ENCODE assay signal across 25 mouse cellular contexts in the genomic region with DNA sequence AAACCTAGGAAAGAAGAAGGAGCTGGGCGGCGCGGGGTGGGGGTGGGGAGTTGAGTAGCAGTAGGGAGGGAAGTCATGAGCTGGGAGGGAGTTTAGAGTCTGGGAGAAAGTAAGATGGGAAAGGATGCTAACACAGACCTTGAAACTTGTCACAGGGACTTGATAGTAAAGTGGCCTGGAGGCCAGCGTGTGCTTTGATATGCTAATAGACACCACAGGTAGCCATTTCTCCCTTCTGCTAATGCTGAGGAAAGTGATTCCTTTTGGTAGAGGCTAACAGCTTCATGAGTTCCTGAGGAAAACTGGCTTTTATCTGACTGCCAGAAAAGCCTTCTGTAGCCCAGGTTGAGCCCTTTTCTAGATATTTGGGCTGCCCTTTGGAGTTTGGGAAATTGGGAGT.
"Had no signal": no experiment of that assay in that cellular context is flagged by ENCODE, and none has a peak within 500 bp of the region (broad histone marks: within the 10 kb centered on the region; RNA-seq: fewer than 3 reads in every experiment).

No protein-coding gene starts in this region.

- H3K4me2 ChIP-seq: heart, embryonic 13.5 days; heart, embryonic 15.5 days; hindbrain, embryonic 13.5 days; hindbrain, embryonic 15.5 days; limb, embryonic 12.5 days; liver, embryonic 11.5 days had no signal

- H3K4me1 ChIP-seq: heart, embryonic 15.5 days; hindbrain, embryonic 13.5 days; hindbrain, embryonic 15.5 days; limb, embryonic 10.5 days; limb, embryonic 12.5 days had no signal

- H3K9me3 ChIP-seq: heart, embryonic 10.5 days; heart, embryonic 13.5 days; heart, embryonic 15.5 days; hindbrain, embryonic 13.5 days; hindbrain, embryonic 15.5 days; limb, embryonic 10.5 days; limb, embryonic 12.5 days had no signal

- DNase-seq: gastrocnemius, adult 2 months; gastrocnemius, postnatal 10 days; gastrocnemius, postnatal 25 days; heart, adult 18-20 months; heart, postnatal 14 days; heart, postnatal 36 days; kidney, adult 11 months; kidney, adult 8-10 months; kidney, postnatal 10 days; kidney, postnatal 25 days; kidney, postnatal 4 days; liver had no signal

- H3K27me3 ChIP-seq: heart, embryonic 13.5 days; heart, embryonic 15.5 days; hindbrain, embryonic 13.5 days; hindbrain, embryonic 15.5 days; limb, embryonic 12.5 days had no signal

- H3K27ac ChIP-seq: gastrocnemius, adult 2 months; heart, embryonic 10.5 days; heart, embryonic 13.5 days; heart, embryonic 15.5 days; hindbrain, embryonic 13.5 days; hindbrain, embryonic 15.5 days; hindbrain, postnatal 0 days; layer of hippocampus, adult 2 months; left cerebral cortex, adult 2 months; limb, embryonic 10.5 days; limb, embryonic 12.5 days; liver, embryonic 14.5 days had no signal

- H3K36me3 ChIP-seq: heart, embryonic 10.5 days; heart, embryonic 13.5 days; heart, embryonic 15.5 days; hindbrain, embryonic 13.5 days; hindbrain, embryonic 15.5 days; limb, embryonic 10.5 days; limb, embryonic 12.5 days had no signal

- H3K4me3 ChIP-seq: gastrocnemius, adult 2 months; heart, embryonic 10.5 days; heart, embryonic 13.5 days; heart, embryonic 15.5 days; hindbrain, embryonic 13.5 days; hindbrain, embryonic 15.5 days; layer of hippocampus, adult 2 months; left cerebral cortex, adult 2 months; limb, embryonic 10.5 days; limb, embryonic 12.5 days had no signal

- ATAC-seq: hindbrain, postnatal 0 days; intestine, embryonic 16.5 days had no signal

- H3K9ac ChIP-seq: heart, embryonic 13.5 days; heart, embryonic 15.5 days; hindbrain, embryonic 13.5 days; hindbrain, embryonic 15.5 days; limb, embryonic 12.5 days; liver, embryonic 14.5 days had no signal
